Mouse (Mus musculus): ENCODE measurements at regions not wholly inside any gene's neighbourhood (a gene's known extent, or its start where the extent isn't known, plus 50 kb on each side); places are given as distances from the start of the nearest gene placed in this dataset.

DNA sequence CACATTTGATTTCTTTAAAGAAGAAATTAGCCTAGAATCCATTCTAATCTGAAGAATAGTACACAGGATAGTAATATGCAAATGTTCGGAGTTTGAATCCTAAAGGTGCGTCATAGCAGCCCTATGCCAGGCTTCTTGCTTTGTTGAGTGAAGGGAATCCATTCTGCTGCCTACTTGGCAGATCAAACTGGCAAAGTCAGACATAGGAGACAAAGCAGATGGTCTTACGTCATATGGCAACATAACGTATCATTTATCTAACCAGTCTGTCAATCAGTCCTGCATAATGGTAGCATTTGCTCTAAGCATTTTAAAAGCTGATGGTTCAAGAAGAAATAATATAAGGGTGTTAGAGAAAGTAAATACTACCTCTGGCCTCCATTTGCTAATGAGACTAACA, 309.5 kb downstream of the Serpinb8 start:
- H3K4me3 ChIP-seq (ENCODE audit: low read depth, low read length) = no peak overlapping the region
- no peak for DNase-seq (ENCODE audit: low spot score)
- no peak for TF ChIP-seq CTCF (IDR thresholded peaks at IDR 0.05; ENCODE audit: low read depth)
- no peak for TF ChIP-seq EP300 (optimal IDR thresholded peaks at IDR 0.05)
- H3K36me3 ChIP-seq (ENCODE audit: control insufficient read depth, insufficient read depth, low read length) = no peaks in the 10 kb centered on the region
- H3K27me3 ChIP-seq (ENCODE audit: control insufficient read depth, insufficient read depth, low read length) = no peaks in the 10 kb centered on the region
- H3K4me2 ChIP-seq (replicated peaks; ENCODE audit: low read depth) = no peak overlapping the region
- no peaks in the 10 kb centered on the region for H3K9me3 ChIP-seq (ENCODE audit: control insufficient read depth, low read length)
- ATAC-seq (ENCODE audit: low FRiP score, low TSS enrichment) = no peak
- 87% methylated on average over 4 of the region's 4 CpGs for WGBS
- no peak overlapping the region for H3K27ac ChIP-seq (replicated peaks)
- no peak overlapping the region for H3K9ac ChIP-seq (ENCODE audit: low read length)
- no peaks in the 10 kb centered on the region for H3K4me1 ChIP-seq (replicated peaks; ENCODE audit: control insufficient read depth, insufficient read depth)

DNA sequence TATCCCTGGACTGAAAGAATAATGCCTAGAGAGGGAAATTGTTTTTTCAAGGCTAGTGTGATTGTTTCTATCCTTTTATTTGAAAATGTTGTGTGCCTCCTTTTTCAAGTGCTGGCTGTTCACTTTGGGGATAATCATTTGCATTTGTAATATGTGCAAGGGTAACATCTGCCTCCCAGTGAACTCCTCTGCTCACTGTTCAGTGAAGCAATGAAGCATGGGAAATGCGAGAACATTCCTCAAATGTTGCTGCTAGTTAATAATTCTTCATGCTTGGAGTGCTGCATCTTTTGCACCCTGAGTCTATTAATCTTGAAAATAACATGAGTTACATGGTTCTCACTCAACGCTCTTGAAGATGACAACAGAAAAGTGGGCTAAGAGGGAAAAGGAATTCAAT, 310.6 kb downstream of the Serpinb8 start:
- Histone ChIP-seq H3K36me3 (ENCODE audit: control insufficient read depth, insufficient read depth, low read length) (no peaks in the 10 kb centered on the region), H3K27ac (replicated peaks) (no peak overlapping the region), H3K4me1 (replicated peaks; ENCODE audit: control insufficient read depth, insufficient read depth) (no peaks in the 10 kb centered on the region), H3K4me2 (replicated peaks; ENCODE audit: low read depth) (no peak overlapping the region), H3K9me3 (ENCODE audit: control insufficient read depth, low read length) (no peaks in the 10 kb centered on the region), H3K27me3 (ENCODE audit: control insufficient read depth, insufficient read depth, low read length) (no peaks in the 10 kb centered on the region), H3K4me3 (ENCODE audit: low read depth, low read length) (no peak overlapping the region), H3K9ac (ENCODE audit: low read length) (no peak overlapping the region)
- TF ChIP-seq EP300 (optimal IDR thresholded peaks at IDR 0.05) = no peak
- TF ChIP-seq CTCF (IDR thresholded peaks at IDR 0.05; ENCODE audit: low read depth) = no peak
- 74% methylated on average over 2 of the region's 2 CpGs for WGBS
- DNase-seq (ENCODE audit: low spot score) (no peak), ATAC-seq (ENCODE audit: low FRiP score, low TSS enrichment) (no peak)

GRCm38 (mm10) chr1:107900913-107901312, 311.1 kb downstream of the Serpinb8 start:
- no peaks in the 10 kb centered on the region for H3K27me3 ChIP-seq (ENCODE audit: control insufficient read depth, insufficient read depth, low read length)
- no peaks in the 10 kb centered on the region for H3K9me3 ChIP-seq (ENCODE audit: control insufficient read depth, low read length)
- TF ChIP-seq EP300 (optimal IDR thresholded peaks at IDR 0.05) (no peak), CTCF (IDR thresholded peaks at IDR 0.05; ENCODE audit: low read depth) (no peak)
- no peaks in the 10 kb centered on the region for H3K36me3 ChIP-seq (ENCODE audit: control insufficient read depth, insufficient read depth, low read length)
- no peak overlapping the region for H3K27ac ChIP-seq (replicated peaks)
- no peak overlapping the region for H3K9ac ChIP-seq (ENCODE audit: low read length)
- 83% methylated on average over 1 of the region's 1 CpGs for WGBS
- no peaks in the 10 kb centered on the region for H3K4me1 ChIP-seq (replicated peaks; ENCODE audit: control insufficient read depth, insufficient read depth)
- no peak overlapping the region for H3K4me2 ChIP-seq (replicated peaks; ENCODE audit: low read depth)
- H3K4me3 ChIP-seq (ENCODE audit: low read depth, low read length) = no peak overlapping the region
- DNase-seq (ENCODE audit: low spot score) (no peak), ATAC-seq (ENCODE audit: low FRiP score, low TSS enrichment) (no peak)

DNA sequence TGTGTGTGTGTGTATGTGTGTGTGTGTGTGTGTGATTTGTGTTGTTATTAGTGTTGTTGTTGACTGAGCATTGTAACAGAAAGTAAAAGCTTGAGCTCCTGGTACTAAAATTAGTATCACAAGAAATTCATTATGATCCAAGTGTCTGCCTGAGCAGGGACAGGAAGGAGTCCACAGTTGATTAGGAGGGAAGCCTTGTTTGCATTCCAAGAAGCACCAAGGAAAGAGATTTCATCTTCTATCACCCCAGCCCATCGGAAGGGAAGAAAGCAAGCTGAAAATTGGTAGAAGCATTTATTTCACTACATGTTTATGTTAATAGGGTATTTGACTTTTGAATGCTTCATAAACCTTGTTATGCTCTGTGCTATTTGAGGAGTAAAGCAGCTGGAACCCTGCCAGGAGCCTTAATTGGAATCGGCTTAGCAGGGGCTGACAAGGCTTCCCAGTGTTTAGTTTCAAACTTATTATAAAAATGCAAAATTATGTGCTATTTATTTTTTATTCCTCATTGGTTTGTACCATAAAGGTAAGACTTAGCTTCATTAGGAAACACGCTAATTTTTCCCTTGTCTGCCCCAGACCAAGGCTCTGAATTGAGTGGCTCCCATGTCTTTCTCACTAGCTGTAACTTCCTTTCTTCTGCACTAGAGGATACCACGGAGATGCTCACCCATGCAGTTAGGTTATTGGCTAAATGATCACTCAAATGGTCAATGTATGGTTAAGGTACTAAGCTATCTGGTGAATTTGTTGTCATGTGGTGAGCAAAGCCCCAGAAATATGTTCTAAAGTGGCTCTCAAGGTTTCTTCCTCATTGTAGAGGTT, 318.6 kb downstream of the Serpinb8 start:
- Histone ChIP-seq H3K27me3 (ENCODE audit: control insufficient read depth, insufficient read depth, low read length) (no peaks in the 10 kb centered on the region), H3K36me3 (ENCODE audit: control insufficient read depth, insufficient read depth, low read length) (no peaks in the 10 kb centered on the region), H3K9ac (ENCODE audit: low read length) (no peak overlapping the region), H3K4me2 (replicated peaks; ENCODE audit: low read depth) (no peak overlapping the region), H3K4me1 (replicated peaks; ENCODE audit: control insufficient read depth, insufficient read depth) (no peaks in the 10 kb centered on the region), H3K27ac (replicated peaks) (no peak overlapping the region), H3K4me3 (ENCODE audit: low read depth, low read length) (no peak overlapping the region), H3K9me3 (ENCODE audit: control insufficient read depth, low read length) (no peaks in the 10 kb centered on the region)
- ATAC-seq (ENCODE audit: low FRiP score, low TSS enrichment) (no peak), DNase-seq (ENCODE audit: low spot score) (no peak)
- no peak for TF ChIP-seq EP300 (optimal IDR thresholded peaks at IDR 0.05)
- TF ChIP-seq CTCF (IDR thresholded peaks at IDR 0.05; ENCODE audit: low read depth) = no peak
- WGBS = 51% methylated on average over 4 of the region's 4 CpGs

DNA sequence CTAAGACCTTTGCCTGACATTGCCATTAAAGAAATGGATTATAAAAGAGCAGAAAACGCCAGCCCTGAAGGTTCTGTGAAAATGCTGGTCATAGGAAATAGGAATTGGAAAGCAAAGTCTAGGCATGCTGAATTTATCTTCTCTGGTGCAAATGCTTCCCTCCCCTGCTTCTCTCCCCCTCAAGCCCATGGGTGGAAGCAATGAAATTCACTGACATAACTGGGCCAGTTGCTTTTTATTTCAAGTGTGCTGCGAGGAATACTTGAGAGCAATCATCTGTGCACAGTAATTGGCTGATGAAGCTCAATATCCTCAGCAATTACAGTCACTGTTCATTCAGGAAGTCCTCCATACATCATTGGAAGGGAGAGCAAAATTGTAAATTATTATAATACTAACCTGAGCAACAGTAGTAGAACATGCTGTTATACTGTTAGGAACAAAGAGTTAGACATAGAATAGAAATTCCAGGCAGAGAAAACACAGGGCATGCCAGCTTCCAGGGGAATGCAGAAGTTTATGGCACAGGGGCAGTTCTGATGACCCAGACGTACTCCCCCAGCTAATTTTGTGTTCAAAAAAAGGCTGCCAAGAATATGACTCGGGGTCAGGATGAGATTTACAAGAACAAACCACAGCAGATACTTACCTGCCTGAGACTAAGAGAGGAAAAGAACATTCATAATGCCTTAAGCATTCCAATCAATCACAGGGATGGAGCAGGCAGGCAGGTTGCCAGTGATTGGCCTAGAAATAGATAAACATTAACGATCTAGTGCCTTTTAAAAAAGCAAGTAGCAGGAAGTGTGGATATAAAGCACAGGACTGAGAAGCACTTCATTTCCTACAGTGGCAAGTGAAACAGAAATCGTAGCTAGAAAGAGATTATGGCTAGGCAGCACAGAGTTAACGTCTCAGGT, 325.1 kb downstream of the Serpinb8 start:
- DNase-seq (ENCODE audit: low spot score) = no peak
- whole genome bisulfite sequencing = 26% methylated on average over 7 of the region's 7 CpGs
- no peak for ATAC-seq (ENCODE audit: low FRiP score, low TSS enrichment)

More for the DNA sequence above, 325.1 kb downstream of the Serpinb8 start:
- Histone ChIP-seq H3K4me2 (replicated peaks; ENCODE audit: low read depth) (no peak overlapping the region), H3K27me3 (ENCODE audit: control insufficient read depth, insufficient read depth, low read length) (no peaks in the 10 kb centered on the region), H3K27ac (replicated peaks) (no peak overlapping the region), H3K4me3 (ENCODE audit: low read depth, low read length) (no peak overlapping the region), H3K36me3 (ENCODE audit: control insufficient read depth, insufficient read depth, low read length) (no peaks in the 10 kb centered on the region), H3K9me3 (ENCODE audit: control insufficient read depth, low read length) (no peaks in the 10 kb centered on the region), H3K4me1 (replicated peaks; ENCODE audit: control insufficient read depth, insufficient read depth) (no peaks in the 10 kb centered on the region), H3K9ac (ENCODE audit: low read length) (no peak overlapping the region)
- no peak for TF ChIP-seq EP300 (optimal IDR thresholded peaks at IDR 0.05)
- no peak for TF ChIP-seq CTCF (IDR thresholded peaks at IDR 0.05; ENCODE audit: low read depth)
